Mouse (Mus musculus): ENCODE results near the gene Tsc22d1. TPM values are rescaled to one million over a fixed set of nuclear protein-coding genes. Genes with fewer than 3 reads are reported as not detected.

Gene Tsc22d1
- polyA plus RNA-seq, 1 experiment from 2014 or later: 674 TPM

DNA sequence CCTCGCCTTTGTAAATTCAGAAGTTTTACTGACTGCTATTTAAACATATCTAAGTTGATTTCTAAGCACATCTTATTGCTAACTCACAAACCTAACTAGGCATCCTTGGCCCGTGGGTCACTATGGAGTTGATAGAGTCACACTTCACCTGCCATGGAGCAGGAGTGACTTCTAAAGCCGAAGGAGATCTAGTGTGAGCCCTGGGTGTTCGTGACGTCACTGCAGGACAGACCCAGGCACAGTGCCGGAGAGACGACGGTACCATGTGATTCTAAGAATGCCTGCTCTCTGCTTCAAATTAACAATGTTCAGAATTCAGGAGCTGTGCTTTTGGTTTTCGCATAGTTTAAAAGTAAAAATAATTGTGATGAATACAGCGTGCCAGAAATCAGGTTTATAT, 93.9 kb downstream of the Tsc22d1 start:
- no peak overlapping the region for H3K4me3 ChIP-seq
- 79% methylated on average over 10 of the region's 10 CpGs for WGBS
- H3K9ac ChIP-seq: no peak overlapping the region
- no peaks in the 10 kb centered on the region for H3K9me3 ChIP-seq
- peaks cover 32% of the 10 kb centered on the region for H3K4me1 ChIP-seq (replicated peaks)
- H3K4me2 ChIP-seq: no peak overlapping the region
- no peaks in the 10 kb centered on the region for H3K27me3 ChIP-seq
- H3K36me3 ChIP-seq: peaks cover 33% of the 10 kb centered on the region
- no peak overlapping the region for H3K27ac ChIP-seq
- no peak for ATAC-seq (ENCODE audit: low FRiP score)

GRCm38 (mm10) chr14:76511971-76512370, 97.2 kb downstream of the Tsc22d1 start:
- Histone ChIP-seq H3K27me3 (no peaks in the 10 kb centered on the region), H3K36me3 (peaks cover 26% of the 10 kb centered on the region), H3K4me3 (no peak overlapping the region), H3K9ac (no peak overlapping the region), H3K9me3 (no peaks in the 10 kb centered on the region), H3K27ac (no peak overlapping the region), H3K4me2 (no peak overlapping the region), H3K4me1 (replicated peaks) (peaks cover 28% of the 10 kb centered on the region)
- ATAC-seq (ENCODE audit: low FRiP score): no peak
- WGBS: 83% methylated on average over 7 of the region's 7 CpGs

DNA sequence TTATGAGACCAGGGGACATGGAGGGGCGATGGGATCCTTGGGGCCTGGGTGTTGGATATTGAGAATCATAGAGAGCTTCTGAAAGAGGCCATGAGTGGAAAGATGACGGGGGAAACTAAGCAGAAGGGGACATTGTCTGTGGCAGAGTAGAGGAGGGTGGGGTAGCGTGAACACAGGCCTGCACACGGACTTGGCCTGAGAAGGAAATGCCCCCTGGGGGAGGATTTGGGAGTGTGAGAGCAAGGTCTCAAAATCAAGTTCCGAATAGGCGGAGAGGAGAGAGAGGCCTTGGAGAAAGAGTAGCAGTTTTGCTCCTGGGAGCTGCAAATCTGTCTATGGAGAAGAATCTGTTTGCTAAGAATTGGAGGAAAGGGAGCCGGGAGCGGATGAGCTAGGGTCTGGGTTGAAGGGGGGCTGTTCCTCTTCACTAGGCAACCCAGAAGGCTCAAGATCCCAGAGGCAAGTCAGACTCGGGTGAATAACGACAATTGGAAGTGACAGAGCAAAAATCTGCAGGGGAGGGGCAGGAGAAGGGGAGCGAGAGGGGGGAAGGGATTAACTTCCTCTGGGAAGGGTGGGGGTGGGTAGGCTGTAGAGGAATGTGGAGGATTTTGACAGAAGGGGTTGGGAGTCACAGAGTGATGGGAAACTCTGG, 98.8 kb downstream of the Tsc22d1 start:
- WGBS: 13% methylated on average over 11 of the region's 11 CpGs
- Histone ChIP-seq H3K9ac (peak overlapping the region; percentile 26; the same call in 1 of the 2 replicates), H3K27me3 (no peaks in the 10 kb centered on the region), H3K9me3 (no peaks in the 10 kb centered on the region), H3K4me1 (replicated peaks) (peaks cover 15% of the 10 kb centered on the region), H3K4me2 (peak overlapping the region; percentile 23; the same call in 1 of the 2 replicates), H3K4me3 (no peak overlapping the region), H3K36me3 (peaks cover 12% of the 10 kb centered on the region), H3K27ac (peak overlapping the region; percentile 49; the same call in 1 of the 2 replicates)
- ATAC-seq (ENCODE audit: low FRiP score): 0 out of 2 replicates have a peak, but pooled peaks have one; percentile 57

DNA sequence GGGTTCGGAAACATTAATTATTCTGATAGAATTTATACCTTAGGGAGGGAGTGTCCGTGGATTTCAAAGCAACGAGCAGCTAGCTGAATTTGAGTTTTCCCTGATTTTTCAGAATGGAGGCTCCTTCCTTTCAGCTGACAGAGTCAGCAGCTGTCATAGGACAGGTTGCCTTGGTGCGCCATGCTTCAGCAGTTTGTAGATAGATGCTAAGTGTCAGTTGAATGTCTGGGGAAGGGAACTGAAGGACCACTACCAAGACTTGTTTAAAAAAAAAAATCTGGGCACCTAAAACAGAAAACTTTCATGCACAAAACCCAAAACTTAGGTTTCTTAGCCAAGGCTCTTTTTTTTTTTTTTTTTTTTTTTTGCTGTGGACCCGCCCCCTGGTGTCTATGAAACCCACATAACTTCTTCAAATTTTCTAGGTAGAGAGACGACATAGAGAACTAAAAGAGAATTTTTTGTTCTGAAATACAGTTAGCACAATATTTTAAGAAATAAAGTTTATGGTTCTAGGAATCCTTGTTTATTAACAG, 99.4 kb downstream of the Tsc22d1 start:
- Histone ChIP-seq H3K27ac (no peak overlapping the region), H3K4me2 (0 out of 2 replicates have a peak overlapping the region, but pooled peaks have one; percentile 23), H3K4me3 (no peak overlapping the region), H3K9me3 (no peaks in the 10 kb centered on the region), H3K4me1 (replicated peaks) (peaks cover 12% of the 10 kb centered on the region), H3K9ac (no peak overlapping the region), H3K27me3 (no peaks in the 10 kb centered on the region), H3K36me3 (peaks cover 10% of the 10 kb centered on the region)
- no peak for ATAC-seq (ENCODE audit: low FRiP score)
- 40% methylated on average over 6 of the region's 6 CpGs for WGBS

- no peak for ATAC-seq (ENCODE audit: low FRiP score)
- H3K4me2 ChIP-seq: no peak overlapping the region
- no peak overlapping the region for H3K4me3 ChIP-seq
- H3K36me3 ChIP-seq: no peaks in the 10 kb centered on the region
- WGBS: 71% methylated on average over 7 of the region's 7 CpGs
- no peak overlapping the region for H3K27ac ChIP-seq
- H3K9ac ChIP-seq: no peak overlapping the region
- H3K27me3 ChIP-seq: no peaks in the 10 kb centered on the region
- H3K9me3 ChIP-seq: no peaks in the 10 kb centered on the region
- H3K4me1 ChIP-seq (replicated peaks): peaks cover 12% of the 10 kb centered on the region
Measured at GRCm38 (mm10) chr14:76515620-76516019, 100.9 kb downstream of the Tsc22d1 start.

- no peak overlapping the region for H3K27ac ChIP-seq
- ATAC-seq (ENCODE audit: low FRiP score): no peak
- H3K9me3 ChIP-seq: no peaks in the 10 kb centered on the region
- no peak overlapping the region for H3K9ac ChIP-seq
- H3K4me2 ChIP-seq: no peak overlapping the region
- 80% methylated on average over 5 of the region's 5 CpGs for WGBS
- H3K4me1 ChIP-seq (replicated peaks): peaks cover 9% of the 10 kb centered on the region
- H3K4me3 ChIP-seq: no peak overlapping the region
- H3K36me3 ChIP-seq: no peaks in the 10 kb centered on the region
- H3K27me3 ChIP-seq: no peaks in the 10 kb centered on the region
Measured at GRCm38 (mm10) chr14:76518217-76518616, 103.5 kb downstream of the Tsc22d1 start.

DNA sequence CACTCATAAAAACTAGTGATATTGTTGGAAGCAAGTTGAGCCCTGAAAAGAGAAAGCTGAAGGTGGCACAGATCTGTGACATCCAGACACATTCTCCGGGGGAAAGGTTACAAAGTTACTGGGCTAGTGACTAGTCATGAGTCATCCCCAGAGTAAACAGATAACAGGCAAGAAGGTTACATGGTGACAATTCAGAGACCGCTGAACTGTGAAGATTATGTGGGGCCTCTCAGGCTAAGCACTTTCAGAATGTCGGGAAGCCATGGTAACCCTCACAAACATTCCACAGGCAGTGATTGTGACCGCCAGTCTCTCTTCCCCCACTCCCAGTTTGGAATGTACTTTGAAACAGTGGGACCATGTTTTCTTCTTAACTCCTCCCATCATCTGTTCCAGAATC, 105.8 kb downstream of the Tsc22d1 start:
- no peak overlapping the region for H3K4me2 ChIP-seq
- ATAC-seq (ENCODE audit: low FRiP score): no peak
- no peak overlapping the region for H3K9ac ChIP-seq
- 40% methylated on average over 4 of the region's 4 CpGs for WGBS
- no peaks in the 10 kb centered on the region for H3K4me1 ChIP-seq (replicated peaks)
- no peak overlapping the region for H3K27ac ChIP-seq
- no peaks in the 10 kb centered on the region for H3K9me3 ChIP-seq
- no peak overlapping the region for H3K4me3 ChIP-seq
- no peaks in the 10 kb centered on the region for H3K27me3 ChIP-seq
- no peaks in the 10 kb centered on the region for H3K36me3 ChIP-seq

GRCm38 (mm10) chr14:76521308-76521707, 106.5 kb downstream of the Tsc22d1 start:
- Histone ChIP-seq H3K9ac (no peak overlapping the region), H3K4me3 (no peak overlapping the region), H3K9me3 (no peaks in the 10 kb centered on the region), H3K27ac (no peak overlapping the region), H3K4me2 (no peak overlapping the region), H3K4me1 (replicated peaks) (0 out of 2 replicates have a peak, but pooled peaks cover under 1% of the 10 kb centered on the region), H3K36me3 (no peaks in the 10 kb centered on the region), H3K27me3 (no peaks in the 10 kb centered on the region)
- no peak for ATAC-seq (ENCODE audit: low FRiP score)
- WGBS: 95% methylated on average over 3 of the region's 3 CpGs

DNA sequence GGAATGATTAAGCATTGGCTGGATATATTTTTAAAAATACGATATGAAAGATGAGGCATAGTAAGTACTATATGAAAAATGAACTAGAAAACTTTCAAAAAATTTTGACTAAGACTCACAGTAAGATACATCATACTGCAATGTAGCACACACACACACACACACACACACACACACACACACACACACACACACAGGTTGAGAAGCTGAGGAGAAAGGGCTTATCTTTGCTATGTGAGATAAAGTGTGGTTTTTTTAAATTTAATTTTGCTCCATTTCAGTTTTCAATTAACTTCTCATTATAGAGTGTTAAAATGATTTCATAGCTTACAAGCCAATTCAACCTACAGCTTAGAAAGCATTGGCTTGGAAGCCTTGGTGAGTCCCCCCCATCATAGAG, 108.6 kb downstream of the Tsc22d1 start:
- 86% methylated on average over 1 of the region's 1 CpGs for WGBS
- no peak for ATAC-seq (ENCODE audit: low FRiP score)

DNA sequence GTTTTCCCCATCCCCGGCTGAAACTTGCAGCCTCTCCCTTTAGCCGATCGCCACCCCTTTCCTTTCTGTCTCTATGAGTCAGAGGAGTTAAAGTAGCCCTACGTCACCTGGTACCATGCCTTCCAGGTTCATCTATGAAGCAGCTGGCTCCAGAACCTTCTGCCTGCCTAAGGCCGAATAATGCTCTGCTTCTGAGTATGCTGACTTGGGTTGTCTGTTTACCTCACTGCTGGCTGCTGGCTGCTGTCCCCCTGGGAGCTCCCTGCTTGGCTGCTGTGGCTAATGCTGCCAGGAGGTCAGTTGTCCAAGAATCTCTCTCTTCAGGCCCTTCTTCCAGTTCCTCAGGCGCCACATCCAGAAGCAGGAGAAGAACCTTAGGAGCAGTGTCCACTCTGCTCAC, 111.7 kb downstream of the Tsc22d1 start:
- Histone ChIP-seq H3K9me3 (no peaks in the 10 kb centered on the region), H3K27me3 (no peaks in the 10 kb centered on the region), H3K27ac (no peak overlapping the region), H3K4me2 (no peak overlapping the region), H3K4me1 (replicated peaks) (peaks cover 29% of the 10 kb centered on the region), H3K9ac (no peak overlapping the region), H3K4me3 (no peak overlapping the region), H3K36me3 (no peaks in the 10 kb centered on the region)
- ATAC-seq (ENCODE audit: low FRiP score): no peak
- WGBS: 91% methylated on average over 6 of the region's 6 CpGs

More for the DNA sequence above, 108.6 kb downstream of the Tsc22d1 start:
- H3K4me1 ChIP-seq (replicated peaks): peaks cover 19% of the 10 kb centered on the region
- no peaks in the 10 kb centered on the region for H3K27me3 ChIP-seq
- no peak overlapping the region for H3K4me3 ChIP-seq
- no peak overlapping the region for H3K4me2 ChIP-seq
- no peak overlapping the region for H3K27ac ChIP-seq
- H3K9me3 ChIP-seq: no peaks in the 10 kb centered on the region
- H3K9ac ChIP-seq: no peak overlapping the region
- no peaks in the 10 kb centered on the region for H3K36me3 ChIP-seq

GRCm38 (mm10) chr14:76527030-76527719, 112.4 kb downstream of the Tsc22d1 start:
- 87% methylated on average over 20 of the region's 20 CpGs for WGBS
- H3K4me1 ChIP-seq (replicated peaks): peaks cover 29% of the 10 kb centered on the region
- no peaks in the 10 kb centered on the region for H3K27me3 ChIP-seq
- no peak for ATAC-seq (ENCODE audit: low FRiP score)
- H3K36me3 ChIP-seq: no peaks in the 10 kb centered on the region
- H3K9ac ChIP-seq: no peak overlapping the region
- H3K9me3 ChIP-seq: no peaks in the 10 kb centered on the region
- H3K27ac ChIP-seq: no peak overlapping the region
- H3K4me3 ChIP-seq: no peak overlapping the region
- H3K4me2 ChIP-seq: no peak overlapping the region

GRCm38 (mm10) chr14:76527758-76528313, 113.1 kb downstream of the Tsc22d1 start:
- Histone ChIP-seq H3K9ac (no peak overlapping the region), H3K4me3 (no peak overlapping the region), H3K27me3 (no peaks in the 10 kb centered on the region), H3K4me1 (replicated peaks) (peaks cover 35% of the 10 kb centered on the region), H3K36me3 (no peaks in the 10 kb centered on the region), H3K9me3 (no peaks in the 10 kb centered on the region), H3K27ac (peak overlapping the region; percentile 62; the same call in 1 of the 2 replicates), H3K4me2 (no peak overlapping the region)
- ATAC-seq (ENCODE audit: low FRiP score): no peak
- WGBS: 55% methylated on average over 9 of the region's 9 CpGs
